20 mouse cellular contexts compared by ENCODE assay signal in genomic region chr3:72455326-72455725, GRCm38 (mm10).
DNase-seq lines count a peak whose midpoint lies in the region; ATAC-seq lines count a peak whose summit lies in the region.
"Had no signal": no experiment of that assay in that cellular context is flagged by ENCODE, and none has a peak within 500 bp of the region (broad histone marks: within the 10 kb centered on the region; RNA-seq: fewer than 3 reads in every experiment).

No protein-coding gene starts in this region.

- WGBS in forebrain, embryonic 14.5 days, result 31% methylated on average over 1 of the region's 1 CpGs
- WGBS in forebrain, embryonic 13.5 days, result 44% methylated on average over 1 of the region's 1 CpGs
- 22% methylated on average over 1 of the region's 1 CpGs for WGBS in neural tube, embryonic 14.5 days
- 33% methylated on average over 1 of the region's 1 CpGs for WGBS in neural tube, embryonic 15.5 days

- ATAC-seq in forebrain, embryonic 14.5 days, result no peak
- no peak for ATAC-seq in forebrain, embryonic 13.5 days
- peak; percentile 44; the same call in 1 of the 2 replicates for ATAC-seq in neural tube, embryonic 14.5 days (ENCODE audit: low read depth)
- ATAC-seq in neural tube, embryonic 15.5 days (ENCODE audit: low FRiP score), result no peak
- ATAC-seq: activated CD4-positive, CD25-positive, alpha-beta regulatory T cell, adult 4 months; intestine, postnatal 0 days; lung, postnatal 0 days had no signal

- H3K27ac ChIP-seq in forebrain, embryonic 14.5 days (ENCODE audit: low read depth, low read length), result no peak overlapping the region
- no peak overlapping the region for H3K27ac ChIP-seq in forebrain, embryonic 13.5 days
- no peak overlapping the region for H3K27ac ChIP-seq in neural tube, embryonic 14.5 days (ENCODE audit: low read depth, low read length)
- no peak overlapping the region for H3K27ac ChIP-seq in neural tube, embryonic 15.5 days (replicated peaks)
- H3K27ac ChIP-seq: embryonic facial prominence, embryonic 13.5 days; heart, embryonic 15.5 days; hindbrain, embryonic 13.5 days; limb, embryonic 13.5 days; liver, embryonic 15.5 days; neural tube, embryonic 12.5 days had no signal

- H3K4me1 ChIP-seq in forebrain, embryonic 14.5 days (ENCODE audit: control insufficient read depth, insufficient read depth, low read length), result no peaks in the 10 kb centered on the region
- no peaks in the 10 kb centered on the region for H3K4me1 ChIP-seq in forebrain, embryonic 13.5 days
- no peaks in the 10 kb centered on the region for H3K4me1 ChIP-seq in neural tube, embryonic 14.5 days (ENCODE audit: control insufficient read depth, insufficient read depth, low read length)
- H3K4me1 ChIP-seq in neural tube, embryonic 15.5 days, result no peaks in the 10 kb centered on the region
- H3K4me1 ChIP-seq: embryonic facial prominence, embryonic 13.5 days; heart, embryonic 15.5 days; hindbrain, embryonic 13.5 days; limb, embryonic 13.5 days; liver, embryonic 15.5 days; neural tube, embryonic 12.5 days had no signal

- no peak overlapping the region for H3K4me3 ChIP-seq in forebrain, embryonic 14.5 days (ENCODE audit: low read depth, low read length)
- no peak overlapping the region for H3K4me3 ChIP-seq in forebrain, embryonic 13.5 days
- no peak overlapping the region for H3K4me3 ChIP-seq in neural tube, embryonic 14.5 days (ENCODE audit: low read depth, low read length)
- no peak overlapping the region for H3K4me3 ChIP-seq in neural tube, embryonic 15.5 days (replicated peaks)
- H3K4me3 ChIP-seq: embryonic facial prominence, embryonic 13.5 days; heart, embryonic 15.5 days; hindbrain, embryonic 13.5 days; limb, embryonic 13.5 days; liver, embryonic 15.5 days; neural tube, embryonic 12.5 days had no signal

- peak; percentile 4 for DNase-seq in forebrain, embryonic 14.5 days (ENCODE audit: low spot score)
- DNase-seq in cerebellum, adult 9-10 months, result peak; percentile 44
- no peak for DNase-seq in right cerebral cortex, adult 18-20 months
- no peak for DNase-seq in thymus, postnatal 4 days
- DNase-seq in heart, adult 9 months (ENCODE audit: low spot score in 2 of 2), result no peak
- DNase-seq: adrenal gland, postnatal 36 days; heart, adult 11 months; thymus, adult 18-20 months had no signal

- H3K36me3 ChIP-seq in forebrain, embryonic 14.5 days (ENCODE audit: control insufficient read depth, insufficient read depth, low read length), result no peaks in the 10 kb centered on the region
- H3K36me3 ChIP-seq in forebrain, embryonic 13.5 days (ENCODE audit: poor library complexity, severe bottlenecking), result no peaks in the 10 kb centered on the region
- no peaks in the 10 kb centered on the region for H3K36me3 ChIP-seq in neural tube, embryonic 14.5 days (ENCODE audit: control insufficient read depth, insufficient read depth, low read length)
- H3K36me3 ChIP-seq in neural tube, embryonic 15.5 days, result no peaks in the 10 kb centered on the region
- H3K36me3 ChIP-seq: embryonic facial prominence, embryonic 13.5 days; heart, embryonic 15.5 days; hindbrain, embryonic 13.5 days; limb, embryonic 13.5 days; liver, embryonic 15.5 days; neural tube, embryonic 12.5 days had no signal

- no peaks in the 10 kb centered on the region for H3K27me3 ChIP-seq in forebrain, embryonic 14.5 days (replicated peaks; ENCODE audit: control insufficient read depth, insufficient read depth, low read length)
- H3K27me3 ChIP-seq in forebrain, embryonic 13.5 days, result no peaks in the 10 kb centered on the region
- no peaks in the 10 kb centered on the region for H3K27me3 ChIP-seq in neural tube, embryonic 14.5 days (ENCODE audit: control insufficient read depth, insufficient read depth, low read length)
- H3K27me3 ChIP-seq in neural tube, embryonic 15.5 days (replicated peaks), result no peaks in the 10 kb centered on the region
- H3K27me3 ChIP-seq: embryonic facial prominence, embryonic 13.5 days; heart, embryonic 15.5 days; hindbrain, embryonic 13.5 days; limb, embryonic 13.5 days; liver, embryonic 15.5 days; neural tube, embryonic 12.5 days had no signal

- no peak overlapping the region for H3K9ac ChIP-seq in forebrain, embryonic 14.5 days (ENCODE audit: low read length)
- H3K9ac ChIP-seq in forebrain, embryonic 13.5 days, result no peak overlapping the region
- H3K9ac ChIP-seq in neural tube, embryonic 14.5 days (replicated peaks; ENCODE audit: low read depth, low read length), result no peak overlapping the region
- H3K9ac ChIP-seq in neural tube, embryonic 15.5 days (replicated peaks), result no peak overlapping the region
- H3K9ac ChIP-seq: embryonic facial prominence, embryonic 13.5 days; heart, embryonic 15.5 days; hindbrain, embryonic 13.5 days; limb, embryonic 13.5 days; liver, embryonic 15.5 days; neural tube, embryonic 12.5 days had no signal

- H3K4me2 ChIP-seq in forebrain, embryonic 14.5 days (ENCODE audit: low read length), result no peak overlapping the region
- H3K4me2 ChIP-seq in forebrain, embryonic 13.5 days, result no peak overlapping the region
- H3K4me2 ChIP-seq in neural tube, embryonic 14.5 days (ENCODE audit: low read depth, low read length), result no peak overlapping the region
- H3K4me2 ChIP-seq in neural tube, embryonic 15.5 days, result no peak overlapping the region
- H3K4me2 ChIP-seq: embryonic facial prominence, embryonic 13.5 days; heart, embryonic 15.5 days; hindbrain, embryonic 13.5 days; limb, embryonic 13.5 days; liver, embryonic 15.5 days; neural tube, embryonic 12.5 days had no signal

- H3K9me3 ChIP-seq in forebrain, embryonic 14.5 days (replicated peaks; ENCODE audit: control insufficient read depth, low read length), result no peaks in the 10 kb centered on the region
- no peaks in the 10 kb centered on the region for H3K9me3 ChIP-seq in forebrain, embryonic 13.5 days (replicated peaks)
- no peaks in the 10 kb centered on the region for H3K9me3 ChIP-seq in neural tube, embryonic 14.5 days (ENCODE audit: control insufficient read depth, low read length)
- no peaks in the 10 kb centered on the region for H3K9me3 ChIP-seq in neural tube, embryonic 15.5 days (replicated peaks)
- H3K9me3 ChIP-seq: embryonic facial prominence, embryonic 13.5 days; heart, embryonic 15.5 days; hindbrain, embryonic 13.5 days; limb, embryonic 13.5 days; liver, embryonic 15.5 days; neural tube, embryonic 12.5 days had no signal

Comparison
In these comparisons a context has a peak if more than half of its experiments do, and no peak if none do; other contexts are left out.
1. DNase-seq: peak in forebrain, embryonic 14.5 days (single experiment) and cerebellum, adult 9-10 months (single experiment); none in right cerebral cortex, adult 18-20 months (single experiment), thymus, postnatal 4 days (single experiment) and heart, adult 9 months (0 of 2).